Mouse (Mus musculus) erythroblast, adult 5-6 weeks (primary cell): ENCODE data around the gene Pank1. TPM values are rescaled to one million over a fixed set of nuclear protein-coding genes. Genes with fewer than 3 reads are reported as not detected.

ENCODE experiments used
- ATAC-seq: replicated peaks from 2 replicates; pipeline ENCODE4 v1.8.0; 2016; ENCODE audit warnings: moderate number of reproducible peaks, mild to moderate bottlenecking, moderate TSS enrichment, inconsistent platforms; ENCODE audit not compliant: poor library complexity, low FRiP score, severe bottlenecking
- total RNA-seq, 2 experiments: library from RNA; stranded (forward) in 1 of 2; stranded (reverse) in 1 of 2; fragments of 150-400 nt in 1 of 2; fragments of 200-764, 138-1000 nt in 1 of 2; gene quantifications; 2 replicates each; pipeline versions ENCODE4 v1.2.3 to v1.2.4; 2015 to 2017; ENCODE audit warnings: low replicate concordance in 2 of 2

Pank1 gene
- total RNA-seq, 2 experiments from 2014 or later, result 1.4 to 1.5 TPM

GRCm38 (mm10) chr19:34882443-34882842 lies 3.2 kb upstream of the Pank1 start:
- no peak for ATAC-seq

DNA sequence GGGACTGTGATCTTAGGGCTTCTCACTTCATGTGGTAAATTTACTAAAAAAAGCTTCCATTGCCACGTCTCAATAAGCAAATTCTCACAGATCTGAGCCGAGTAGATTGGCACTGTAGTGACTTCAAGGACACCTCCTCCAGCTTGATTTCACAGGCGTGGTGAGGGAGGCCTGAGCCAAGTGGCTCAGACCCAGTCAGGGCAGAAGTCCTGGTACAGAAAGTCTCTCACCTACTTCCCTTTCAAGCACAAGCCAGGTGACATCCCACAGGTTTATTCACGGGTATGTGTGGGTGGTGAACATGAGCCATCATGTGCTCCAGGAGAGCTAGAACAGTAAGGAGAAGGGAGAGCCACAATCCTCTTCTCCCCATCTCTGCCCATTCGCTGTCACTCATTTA lies 1.9 kb upstream of the Pank1 start:
- ATAC-seq, result no peak

DNA sequence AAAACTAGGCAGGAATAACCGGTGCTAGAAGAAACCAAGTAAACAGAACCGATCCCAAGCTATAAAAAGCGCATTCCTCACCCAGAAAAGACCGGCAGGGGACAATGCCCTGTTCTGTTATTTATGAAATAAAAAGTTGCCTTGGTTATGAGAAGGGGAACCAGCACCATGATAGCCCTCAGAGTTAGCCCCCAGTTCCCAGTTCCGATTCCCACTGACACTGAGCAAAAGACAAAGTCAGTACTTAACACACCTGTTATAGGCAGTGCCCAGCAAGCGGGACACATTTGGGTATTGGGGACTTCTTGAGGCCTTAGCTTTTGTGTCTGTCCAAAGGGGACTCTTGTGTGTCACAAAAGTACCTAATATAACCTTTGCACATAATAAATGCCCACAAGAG lies 369 bp upstream of the Pank1 start:
- no peak for ATAC-seq

- peak; percentile 73 for ATAC-seq
These were observed 1.2 kb downstream of the Pank1 start for GRCm38 (mm10) chr19:34877898-34878602.

DNA sequence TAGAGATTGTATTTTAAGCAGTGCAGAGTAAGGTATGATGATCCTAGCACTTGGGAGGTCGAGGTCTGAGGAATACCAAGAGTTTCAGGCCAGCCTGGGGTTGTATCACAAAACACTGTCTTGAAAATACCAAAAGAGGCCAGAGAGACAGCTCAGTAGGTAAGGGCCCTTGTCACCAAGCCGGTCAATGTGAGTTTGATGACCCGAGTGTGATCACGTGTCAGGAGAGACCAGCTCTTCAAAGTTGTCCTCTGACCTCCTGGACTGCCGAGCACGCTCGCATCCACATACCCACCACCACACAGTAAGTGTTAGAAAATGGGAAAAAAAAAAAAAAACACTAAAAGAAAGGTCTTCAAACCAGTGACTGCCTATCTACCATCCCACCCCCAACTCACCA lies 2.6 kb downstream of the Pank1 start:
- ATAC-seq, result no peak

GRCm38 (mm10) chr19:34869375-34869774 lies 9.9 kb downstream of the Pank1 start:
- no peak for ATAC-seq

GRCm38 (mm10) chr19:34868093-34868741 lies 11.0 kb downstream of the Pank1 start:
- no peak for ATAC-seq

DNA sequence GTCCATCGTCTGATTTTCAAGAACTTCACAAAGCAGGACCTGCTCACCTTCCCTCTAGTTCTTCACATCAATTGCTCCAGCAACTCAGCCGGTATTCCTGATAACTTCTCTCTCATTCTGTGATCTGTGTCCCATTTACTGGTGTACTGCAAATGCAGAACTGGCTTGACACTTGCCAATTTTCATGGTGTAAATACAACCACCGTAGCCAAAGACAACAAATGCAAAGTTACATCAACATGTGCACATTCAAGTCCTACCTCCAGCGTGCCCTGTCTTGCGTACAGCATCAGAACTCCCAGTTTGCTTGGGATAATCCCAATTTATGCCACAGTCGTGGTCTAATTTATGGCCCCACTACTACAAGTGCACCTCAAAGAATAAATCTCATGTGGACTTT lies 15.5 kb downstream of the Pank1 start:
- no peak for ATAC-seq

- no peak for ATAC-seq
These were observed 23.1 kb downstream of the Pank1 start for GRCm38 (mm10) chr19:34856021-34856651.

GRCm38 (mm10) chr19:34851161-34851560 lies 28.1 kb downstream of the Pank1 start:
- no peak for ATAC-seq

- ATAC-seq, result no peak
These were observed 29.8 kb downstream of the Pank1 start for GRCm38 (mm10) chr19:34849426-34849825.

DNA sequence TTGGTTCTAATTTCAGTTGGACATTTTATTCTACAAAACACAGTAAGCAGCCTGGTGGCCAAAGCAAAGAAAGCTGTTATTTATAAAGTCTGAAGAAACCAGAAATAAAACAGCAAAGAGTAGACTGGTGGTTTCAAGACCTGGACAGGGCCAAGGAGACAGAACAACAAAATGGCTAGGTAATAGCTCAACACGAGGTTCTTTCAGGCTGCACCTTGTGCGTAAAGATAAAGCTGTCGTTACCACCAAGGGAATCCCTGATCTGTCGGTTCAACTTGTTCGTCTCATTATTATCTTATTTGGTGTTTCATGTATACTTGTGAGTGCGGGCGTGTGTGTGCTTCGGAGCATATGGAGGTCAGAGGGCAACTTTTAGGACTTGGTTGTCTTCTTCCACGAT lies 31.1 kb downstream of the Pank1 start:
- ATAC-seq, result no peak

DNA sequence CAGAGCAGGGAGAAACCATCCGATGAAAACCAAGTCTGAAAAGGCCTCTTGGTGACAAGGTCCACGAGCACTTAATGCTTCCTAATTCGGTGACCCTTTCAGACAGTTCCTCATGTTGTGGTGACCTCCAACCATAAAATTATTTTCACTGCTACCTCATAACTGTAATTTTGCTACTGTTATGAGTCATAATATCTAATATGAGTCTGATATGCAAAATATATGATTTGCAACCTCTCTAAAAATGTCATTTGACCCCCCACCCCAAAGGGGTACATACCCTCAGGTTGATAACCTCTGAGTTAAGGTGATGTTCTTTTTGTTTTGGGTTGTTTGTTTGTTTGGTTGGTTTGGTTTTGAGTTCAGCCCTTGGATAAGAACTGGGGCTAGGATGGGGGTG lies 32.2 kb downstream of the Pank1 start:
- no peak for ATAC-seq

DNA sequence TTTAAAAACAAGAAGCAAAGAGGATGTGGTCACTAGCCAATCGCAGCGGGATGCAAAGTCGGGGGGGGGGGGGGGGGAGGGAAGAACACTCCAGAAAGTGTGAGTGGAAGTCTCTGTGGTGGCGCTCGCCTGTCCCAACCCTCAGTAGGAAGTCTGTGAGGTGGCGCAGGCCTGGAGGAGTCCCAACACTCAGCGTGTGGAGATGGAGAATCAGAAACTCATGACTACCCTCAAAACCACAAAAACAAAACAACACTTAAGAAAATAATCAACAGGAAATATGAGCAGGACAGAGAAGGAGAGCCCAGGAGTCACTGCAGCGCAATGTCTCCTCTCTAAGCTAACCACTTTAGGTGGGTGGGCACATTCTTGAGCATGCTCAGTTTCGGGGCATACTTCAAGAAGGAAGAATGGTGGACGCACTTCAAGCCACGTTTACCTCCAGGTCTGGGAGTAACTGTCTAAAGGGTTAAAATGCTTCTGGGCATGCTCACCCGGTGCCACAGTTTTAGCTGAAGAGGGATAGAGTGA lies 32.7 kb downstream of the Pank1 start:
- no peak for ATAC-seq

DNA sequence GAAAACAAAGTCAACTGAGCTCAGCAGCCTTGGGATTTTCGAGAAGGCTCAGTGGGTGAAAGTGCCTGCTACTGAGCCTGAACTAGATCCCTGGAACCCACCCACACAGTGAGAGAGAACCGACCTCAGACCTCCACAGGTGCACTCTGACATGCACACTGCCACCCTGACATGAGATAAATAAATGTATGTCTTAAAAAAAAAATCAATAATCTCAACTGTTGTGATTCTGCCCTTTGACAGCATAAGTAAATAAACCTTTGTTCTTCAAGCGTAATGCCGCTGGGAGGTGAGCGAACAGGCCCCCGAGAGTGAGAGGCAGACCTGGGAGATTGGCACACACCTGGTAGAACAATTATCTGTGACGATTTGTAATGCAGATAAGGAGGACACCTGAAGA lies 33.2 kb downstream of the Pank1 start:
- ATAC-seq, result no peak

- ATAC-seq, result no peak
These were observed 33.9 kb downstream of the Pank1 start for GRCm38 (mm10) chr19:34845331-34845730.

DNA sequence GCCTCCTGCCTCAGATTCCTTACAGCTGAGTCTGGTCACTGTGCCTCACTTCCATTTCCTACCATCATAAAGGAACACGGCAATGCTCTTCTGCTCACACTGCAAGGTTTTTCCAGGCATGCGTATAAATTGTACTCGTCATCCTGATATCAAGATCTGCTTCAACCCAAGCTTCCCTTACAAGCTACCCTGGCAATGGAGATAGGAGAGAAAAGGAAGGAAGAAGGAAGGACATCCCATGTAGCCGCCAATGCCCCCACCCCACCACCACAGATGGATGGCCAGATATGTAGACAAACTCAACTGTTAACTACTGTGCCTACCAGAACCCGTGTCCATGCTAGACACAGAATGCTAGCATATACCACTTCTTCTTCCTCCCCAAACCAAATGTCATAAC lies 34.5 kb downstream of the Pank1 start:
- ATAC-seq, result no peak

GRCm38 (mm10) chr19:34844047-34844446 lies 35.2 kb downstream of the Pank1 start:
- ATAC-seq, result no peak

GRCm38 (mm10) chr19:34841719-34842506 lies 37.3 kb downstream of the Pank1 start:
- ATAC-seq, result no peak

DNA sequence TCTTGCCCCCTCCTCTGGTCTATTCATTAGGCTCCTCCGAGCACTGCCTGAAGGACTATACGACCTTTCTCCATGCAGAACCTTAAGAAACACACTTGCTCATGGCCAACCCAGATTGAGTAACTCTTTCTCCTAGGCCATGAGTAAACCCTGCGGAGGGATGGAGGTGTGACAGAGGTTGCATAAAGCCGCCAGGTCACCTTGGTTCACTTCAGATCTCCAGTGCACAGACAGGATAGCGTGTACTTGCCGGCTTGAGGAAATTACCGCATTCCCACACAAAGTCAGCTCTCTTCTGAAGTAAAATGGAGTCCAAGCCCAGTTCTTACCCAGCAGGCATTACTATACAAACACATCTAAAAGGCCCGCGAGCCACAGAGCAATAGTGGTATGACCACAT lies 40.6 kb downstream of the Pank1 start:
- ATAC-seq, result no peak
